Mouse (Mus musculus): ENCODE measurements around the gene Sf3b5.

- TF ChIP-seq POLR2A (IDR thresholded peaks at IDR 0.05; ENCODE audit: low read depth, low read length) = no peak
- TF ChIP-seq CTCF (IDR thresholded peaks at IDR 0.05; ENCODE audit: extremely low read depth, insufficient read length, insufficient replicate concordance, low read depth, low read length) = no peak
These were observed 39.5 kb downstream of the Sf3b5 start for GRCm38 (mm10) chr10:13044659-13045058.

Data from small intestine, adult 2 months (tissue).